Mouse (Mus musculus): ENCODE results near the gene Atp5j2. TPM values are rescaled to one million over a fixed set of nuclear protein-coding genes. Genes with fewer than 3 reads are reported as not detected.

Gene Atp5j2
- total RNA-seq (2023), result 100 to 1,000 TPM in 1 of 2 experiments, 10 to 100 TPM in 1; 89.0 to 108 TPM

DNA sequence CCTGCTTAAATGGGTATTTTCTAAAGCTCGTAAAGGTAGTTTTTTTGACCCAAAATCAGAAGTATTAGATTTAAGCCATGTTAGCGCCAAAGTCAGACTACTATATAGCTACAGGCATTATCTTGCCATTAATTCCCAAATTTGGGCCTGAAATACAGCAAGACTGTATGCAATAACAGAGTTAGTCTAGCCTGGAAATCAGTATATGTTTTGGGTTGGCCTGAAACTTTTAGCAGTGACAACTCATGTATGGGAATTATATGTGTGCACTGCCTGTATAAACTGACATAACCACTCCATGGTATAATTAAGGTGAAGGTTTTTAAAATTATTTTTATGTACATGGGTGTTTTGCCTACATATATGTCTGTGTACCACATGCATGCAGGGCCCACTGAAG lies at the start of gene Atp5j2:
Atp5j2 (minus strand) TSS at position 101 of the 400 bp plus-strand sequence.

DNA sequence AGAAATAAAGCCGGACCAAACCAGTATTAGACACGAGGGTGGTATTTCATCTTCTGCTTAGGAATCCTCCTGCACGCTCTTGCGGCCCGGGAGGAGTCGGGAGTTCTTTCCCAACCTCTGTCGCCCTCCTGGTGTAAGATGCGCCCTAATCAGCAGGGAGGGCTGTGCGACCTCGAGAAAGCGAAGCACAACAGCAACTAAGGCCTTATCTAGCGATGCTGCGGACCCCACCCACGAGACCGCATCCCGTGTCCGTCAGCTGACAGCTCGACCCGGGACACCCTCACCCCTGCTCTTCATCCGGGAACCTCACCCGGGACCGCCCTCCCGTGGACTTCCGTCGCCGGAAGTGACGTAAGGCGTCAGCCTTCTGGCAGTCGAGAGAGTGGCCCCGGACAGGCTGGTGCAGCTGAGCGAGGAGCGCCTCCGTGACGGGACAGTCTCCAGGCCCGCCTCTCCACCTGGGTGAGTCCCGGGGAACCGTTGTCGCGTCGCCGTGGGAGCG lies 39.6 kb upstream of the Atp5j2 start, which contains the start of gene Zfp655:
Zfp655 (plus strand) TSS at position 349 of the 505 bp plus-strand sequence.

DNA sequence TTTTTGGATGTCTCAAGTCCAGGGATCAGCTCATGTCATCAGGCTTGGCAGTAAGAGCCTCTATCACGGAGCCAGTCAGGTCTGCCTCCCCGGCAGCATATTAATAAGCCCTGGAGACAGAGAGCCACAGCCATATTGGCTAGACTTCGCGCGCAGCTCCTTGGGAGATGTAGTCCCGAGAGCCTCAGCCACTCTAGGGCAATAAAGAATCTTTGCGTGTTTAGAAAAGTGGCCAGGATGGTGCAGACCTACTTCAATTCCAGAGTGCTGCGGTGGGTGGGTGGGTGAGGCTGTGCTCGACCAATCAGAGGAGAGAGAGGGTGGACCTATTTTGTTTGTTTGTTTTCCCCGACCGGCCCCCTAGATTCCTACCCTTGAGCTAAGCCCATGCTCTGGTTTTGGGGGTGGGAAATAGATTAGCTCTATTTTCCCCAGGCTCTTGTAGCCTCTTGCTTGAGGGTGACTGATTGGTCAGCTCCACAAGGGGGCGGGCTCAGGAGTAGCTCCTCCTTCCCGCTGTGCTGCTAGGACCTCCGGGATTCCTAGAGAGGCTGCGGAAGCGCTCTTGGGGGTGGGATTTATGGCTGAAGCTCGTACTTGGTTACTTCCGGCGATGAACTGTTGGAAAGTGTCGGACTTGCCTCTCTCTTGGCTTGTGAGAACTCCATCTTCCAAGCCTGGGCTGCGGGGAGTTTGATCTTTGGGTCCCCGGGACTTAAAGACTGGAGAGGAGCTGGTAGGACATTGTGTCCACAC lies 12.3 kb upstream of the Atp5j2 start, which contains the start of gene Zkscan5:
Zkscan5 (plus strand) TSS at position 627 of the 756 bp plus-strand sequence.

DNA sequence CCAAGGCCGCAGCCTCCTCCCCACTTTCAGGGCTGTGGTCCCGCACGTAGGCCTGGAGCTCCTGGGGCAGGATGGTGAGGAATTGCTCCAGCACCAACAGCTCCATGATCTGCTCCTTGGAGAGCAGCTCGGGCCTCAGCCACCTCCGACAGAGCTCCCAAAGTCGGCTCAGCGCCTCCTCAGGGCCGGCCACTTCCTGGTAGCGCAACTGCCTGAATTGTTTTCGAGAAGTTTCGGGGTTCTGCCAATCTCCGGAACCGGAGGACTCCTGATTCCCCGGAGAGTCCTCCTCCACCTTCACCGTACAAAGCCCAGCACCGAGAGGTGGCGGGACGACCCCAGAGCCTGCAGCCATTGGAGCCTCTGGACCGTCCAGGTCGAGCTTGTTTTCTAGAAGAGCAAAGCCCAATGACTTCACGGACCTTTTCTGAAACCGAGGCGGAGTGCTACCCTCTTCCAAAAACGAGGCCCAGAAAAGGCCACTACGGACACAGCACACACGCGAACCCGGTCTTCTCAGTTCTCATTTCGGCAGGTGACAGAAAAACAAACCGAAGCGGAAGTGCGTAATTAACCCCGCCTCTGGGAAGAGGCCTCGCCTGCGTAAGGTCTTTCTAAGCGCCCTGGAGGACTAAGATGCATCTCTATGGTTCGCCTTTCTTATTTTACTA lies 9.6 kb upstream of the Atp5j2 start, which contains the start of gene Zkscan14:
Zkscan14 (minus strand) TSS at position 548 of the 671 bp plus-strand sequence.

DNA sequence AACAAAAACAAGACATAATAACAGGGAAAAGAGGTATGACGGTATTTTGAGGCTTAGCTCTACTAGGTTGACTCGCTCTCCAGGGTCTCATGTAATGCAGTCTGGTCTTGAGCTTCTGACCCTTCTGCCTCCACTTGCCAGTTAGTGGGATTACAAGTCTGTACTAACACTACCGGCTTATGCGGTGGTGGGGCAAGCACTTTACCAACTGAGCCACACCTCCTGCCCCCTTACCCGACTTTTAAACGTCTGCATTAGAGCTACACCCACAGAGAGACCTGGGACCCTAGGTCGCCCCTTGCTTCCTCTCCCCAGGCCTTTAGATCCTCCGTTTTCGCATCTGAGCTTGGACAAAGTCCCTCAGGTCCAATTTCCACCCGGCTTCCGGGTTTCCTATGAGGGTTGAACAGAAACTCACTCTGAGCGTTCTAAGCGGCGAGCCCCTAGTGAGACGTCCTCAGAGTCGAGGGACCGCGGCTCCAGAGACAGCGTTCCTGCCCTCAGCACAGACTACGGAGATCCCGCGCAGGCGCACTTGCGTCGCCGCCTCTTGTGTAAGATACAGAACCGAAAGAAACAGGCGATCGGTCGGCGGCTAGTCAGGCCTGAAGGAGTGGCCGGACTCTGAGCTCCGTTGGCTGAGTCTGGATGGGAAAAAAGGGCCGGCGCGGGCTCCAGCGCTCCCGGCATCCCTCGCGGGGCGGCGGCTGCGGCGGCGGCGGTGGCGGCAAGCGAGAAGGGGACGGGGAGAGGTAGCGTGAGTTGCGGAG lies 25.1 kb downstream of the Atp5j2 start, which contains the start of the genes Ptcd1 and Cpsf4:
Ptcd1 (minus strand) TSS at position 573 of the 770 bp plus-strand sequence.
Cpsf4 (plus strand) TSS at position 678 of the 770 bp plus-strand sequence.

DNA sequence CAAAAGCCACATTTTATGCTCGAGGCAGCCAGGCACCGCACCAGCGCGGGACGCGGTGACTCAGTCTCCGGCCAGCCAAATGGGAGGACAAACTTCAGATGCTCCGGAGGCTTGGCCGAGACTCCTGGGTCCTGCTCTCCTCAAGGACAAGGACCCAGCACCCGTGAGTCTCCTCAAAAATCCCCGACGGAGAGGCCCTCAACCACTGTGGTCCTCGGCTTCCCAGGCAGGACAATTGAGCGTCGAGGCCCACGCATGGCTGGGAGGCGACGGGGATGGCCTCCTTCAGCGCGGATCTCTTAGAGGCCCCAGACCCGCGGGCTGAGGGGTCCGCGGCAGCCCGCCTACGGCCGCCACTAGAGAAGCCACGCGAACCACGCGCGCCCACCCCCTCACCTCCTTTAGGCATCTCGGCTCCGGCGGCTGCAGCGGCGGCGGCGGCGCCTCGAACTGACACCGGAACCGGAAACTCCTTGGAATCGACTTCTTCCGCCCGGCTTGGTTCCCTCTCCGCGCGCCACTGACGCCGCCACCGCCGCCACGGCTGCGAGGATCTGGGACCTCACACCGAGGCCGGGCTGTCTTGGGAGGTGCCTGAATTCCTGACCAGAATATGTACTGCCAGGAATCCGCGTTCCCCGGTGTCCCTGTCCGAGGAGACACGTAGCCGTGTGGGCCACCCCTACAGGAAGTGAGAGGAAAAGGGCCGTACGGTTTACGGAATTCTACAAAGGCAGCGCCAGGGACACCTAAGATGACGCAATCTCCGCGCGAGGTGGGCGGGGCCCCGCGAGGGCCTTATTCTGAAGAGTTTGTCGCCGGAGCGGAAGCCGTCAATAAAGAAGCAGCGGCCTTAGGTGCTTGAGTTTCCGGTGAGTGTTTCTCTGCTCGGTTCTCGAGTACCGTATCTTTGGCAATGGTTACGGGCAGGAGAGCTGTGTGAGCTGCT lies 52.0 kb downstream of the Atp5j2 start, which contains the start of the genes Pdap1 and Bud31:
Pdap1 (minus strand) TSS at position 668 of the 949 bp plus-strand sequence.
Bud31 (plus strand) TSS at position 792 of the 949 bp plus-strand sequence.

Other genes with a start within 250 kb of the Atp5j2 start
- 10 to 100 TPM; 11.9 to 13.4 TPM for gene Smurf1, start 226.2 kb downstream of the Atp5j2 start, total RNA-seq (2023)
- not detected for gene Gm4871, start 159.3 kb downstream of the Atp5j2 start, total RNA-seq (2023)
- gene 1700018F24Rik, start 149.1 kb downstream of the Atp5j2 start, total RNA-seq (2023), result not detected
- 10 to 100 TPM; 91.4 to 98.0 TPM for gene Arpc1a, start 108.2 kb downstream of the Atp5j2 start, total RNA-seq (2023)
- gene Kpna7, start 108.0 kb downstream of the Atp5j2 start, total RNA-seq (2023), result not detected
- gene Arpc1b, start 77.8 kb downstream of the Atp5j2 start, total RNA-seq (2023), result 1,000 to 10,000 TPM; 1,066 to 1,148 TPM
- gene Pdap1, start 51.8 kb downstream of the Atp5j2 start, total RNA-seq (2023), result 10 to 100 TPM; 39.5 to 40.4 TPM
- 100 to 1,000 TPM; 131 to 134 TPM for gene Bud31, start 51.7 kb downstream of the Atp5j2 start, total RNA-seq (2023)
- 10 to 100 TPM; 15.9 to 17.0 TPM for gene Ptcd1, start 25.0 kb downstream of the Atp5j2 start, total RNA-seq (2023)
- 10 to 100 TPM; 26.6 to 27.8 TPM for gene Cpsf4, start 24.8 kb downstream of the Atp5j2 start, total RNA-seq (2023)
- 10 to 100 TPM; 13.4 to 14.8 TPM for gene Zkscan14, start 9.8 kb upstream of the Atp5j2 start, total RNA-seq (2023)
- 1 to 10 TPM; 4.2 to 7.5 TPM for gene Zkscan5, start 12.5 kb upstream of the Atp5j2 start, total RNA-seq (2023)
- 10 to 100 TPM; 51.8 to 60.0 TPM for gene Zfp655, start 39.7 kb upstream of the Atp5j2 start, total RNA-seq (2023)
- 10 to 100 TPM in 1 of 2 experiments, 1 to 10 TPM in 1; 9.5 to 16.1 TPM for gene Zscan25, start 88.4 kb upstream of the Atp5j2 start, total RNA-seq (2023)
- not detected for gene Cyp3a57, start 153.2 kb upstream of the Atp5j2 start, total RNA-seq (2023)